Mouse (Mus musculus): ENCODE data around the gene Lctl.

The Lctl gene

DNA sequence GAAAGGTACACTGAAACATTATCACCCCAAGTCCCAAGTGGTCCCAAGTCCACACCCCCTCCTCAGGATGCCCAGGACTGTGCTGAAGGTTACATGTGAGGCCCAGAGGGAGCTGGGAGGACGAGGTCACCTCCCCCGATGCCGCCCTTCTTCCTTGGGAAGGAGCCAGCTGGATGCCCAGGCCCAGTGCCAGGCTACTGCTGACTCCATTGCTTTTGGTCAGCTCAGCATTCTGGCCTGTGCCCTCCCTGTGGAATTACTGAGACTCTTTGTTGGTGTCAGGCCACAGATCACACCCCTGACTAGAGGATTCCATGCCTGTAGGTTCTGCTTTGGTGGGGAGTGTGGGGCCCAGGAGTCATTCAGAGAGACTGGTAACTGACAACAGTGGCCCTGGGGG lies at the start of gene Lctl:
Gene Lctl (plus strand): TSS at position 272 of the 400 bp plus-strand sequence.
- in situ Hi-C loops (cut with MboI, MseI) = no loop called here

DNA sequence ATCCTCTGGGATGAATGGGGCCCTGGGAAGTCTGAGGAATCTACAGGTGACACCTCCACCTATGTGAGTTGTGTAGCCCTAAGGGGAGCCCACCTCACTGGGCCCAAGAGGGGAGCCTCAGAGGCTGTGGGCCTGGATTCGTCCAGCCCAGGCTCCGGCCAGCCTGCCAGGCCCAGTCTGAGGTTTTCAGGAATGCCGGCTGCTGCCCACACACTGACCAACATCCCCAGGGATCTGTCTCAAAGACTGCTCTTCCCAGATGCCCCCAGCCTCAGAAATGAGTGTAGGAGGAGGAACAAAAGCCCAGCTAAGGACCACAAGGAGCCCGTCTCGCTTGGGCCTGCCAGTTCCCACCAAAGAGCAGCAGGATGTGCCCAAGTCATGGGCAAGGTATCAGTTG lies 49.2 kb upstream of the Lctl start:
- in situ Hi-C loops (cut with MboI, MseI) = no loop called here

DNA sequence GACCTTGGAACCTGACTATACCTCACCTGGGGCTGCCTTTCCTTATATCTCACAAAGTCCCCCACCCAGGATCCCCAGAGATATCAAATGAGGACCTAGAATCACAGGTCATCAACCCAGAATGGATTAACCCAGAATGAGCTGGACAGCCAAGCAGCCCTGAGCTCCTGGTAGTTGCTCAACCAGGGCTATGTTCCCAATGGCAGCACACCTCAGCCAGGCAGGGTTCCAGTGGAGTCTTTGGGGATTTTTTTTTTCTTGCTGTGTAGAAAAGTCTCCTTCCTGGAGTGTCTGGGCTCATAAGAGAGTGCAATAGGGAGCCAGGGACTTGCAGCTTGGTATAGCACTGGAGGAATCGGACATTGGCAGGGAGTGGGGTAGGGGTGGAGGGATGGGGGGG lies 48.4 kb upstream of the Lctl start:
- in situ Hi-C loops (cut with MboI, MseI) = no loop called here

DNA sequence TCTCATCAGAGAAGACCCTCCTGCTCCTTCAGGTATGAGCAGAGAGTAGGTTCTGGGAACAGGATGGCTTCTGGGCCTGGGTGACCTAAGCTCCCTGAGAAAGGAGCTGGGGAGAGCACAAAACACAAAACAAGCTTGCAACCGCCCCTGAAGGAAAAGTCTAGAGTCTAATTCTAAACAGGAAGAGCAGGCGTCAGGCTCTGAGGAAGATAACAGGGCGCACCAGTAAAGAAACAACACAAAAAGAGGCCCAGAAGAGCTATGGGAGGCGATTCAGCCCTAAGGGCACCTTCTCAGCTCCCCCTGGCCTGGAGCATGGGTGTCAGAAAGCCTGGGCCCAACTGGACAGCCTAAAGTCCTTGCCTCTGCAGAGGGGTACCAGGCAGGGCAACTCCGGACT lies 47.8 kb upstream of the Lctl start:
- in situ Hi-C loops (cut with MboI, MseI) = no loop called here

DNA sequence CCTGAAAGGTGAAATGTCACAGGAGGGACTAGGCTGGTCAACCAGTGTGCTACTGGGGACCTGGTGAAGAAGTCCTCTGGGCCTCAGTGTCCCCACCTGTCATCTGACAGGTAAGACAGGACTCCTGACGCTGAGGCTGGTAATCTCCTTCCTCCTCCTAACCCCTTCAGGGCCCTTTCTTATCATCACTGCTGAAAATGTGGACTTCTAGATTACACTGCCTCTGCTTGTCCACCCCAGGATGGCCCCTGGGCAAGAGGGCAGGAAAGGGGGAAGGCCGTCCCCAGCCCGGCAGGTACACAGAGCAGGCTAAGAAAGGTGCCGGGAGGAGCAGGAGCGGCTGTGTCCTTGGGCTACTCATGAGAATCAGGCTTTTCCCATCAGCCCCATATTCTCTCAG lies 46.3 kb upstream of the Lctl start:
- in situ Hi-C loops (cut with MboI, MseI) = no loop called here

DNA sequence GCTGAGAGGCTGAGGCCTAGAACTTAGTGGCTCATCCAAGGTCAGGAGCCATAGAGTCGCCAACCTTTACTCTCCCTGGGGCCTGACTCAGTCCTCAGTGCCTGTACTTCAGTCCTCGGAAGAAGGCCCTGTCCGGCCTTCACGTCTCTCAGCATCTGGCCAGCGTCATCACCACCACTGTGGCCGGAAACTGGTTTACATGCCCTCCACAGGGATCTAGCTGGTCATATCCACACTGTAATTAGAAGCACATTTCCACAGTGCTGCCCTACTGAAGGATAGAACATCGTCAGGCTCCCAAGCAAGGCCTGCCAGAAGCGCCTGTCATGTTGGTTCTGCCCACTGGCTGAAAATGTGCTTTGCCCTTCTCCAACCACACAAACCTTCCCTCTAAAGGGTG lies 42.1 kb upstream of the Lctl start:
- in situ Hi-C loops (cut with MboI, MseI) = no loop called here

DNA sequence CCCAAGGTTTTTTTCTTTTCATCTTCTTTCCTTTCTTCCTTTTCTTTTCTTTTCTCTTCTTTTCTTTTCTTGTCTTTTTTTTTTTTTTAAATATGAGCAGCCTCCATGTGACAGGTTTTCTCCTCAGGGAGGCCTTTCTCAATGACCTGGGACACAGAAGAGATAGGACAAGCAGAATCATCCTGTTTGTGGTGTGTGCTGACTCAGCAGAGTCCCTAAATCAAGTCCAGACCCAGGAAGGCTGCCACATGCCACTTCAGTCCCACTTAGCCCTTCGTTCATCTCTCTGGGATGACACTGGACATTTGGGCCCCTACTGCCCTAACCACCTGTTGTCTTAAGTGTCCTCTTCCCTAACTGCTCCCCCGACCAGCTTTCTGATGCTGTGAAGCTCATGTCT lies 40.5 kb upstream of the Lctl start:
- in situ Hi-C loops (cut with MboI, MseI) = no loop called here

DNA sequence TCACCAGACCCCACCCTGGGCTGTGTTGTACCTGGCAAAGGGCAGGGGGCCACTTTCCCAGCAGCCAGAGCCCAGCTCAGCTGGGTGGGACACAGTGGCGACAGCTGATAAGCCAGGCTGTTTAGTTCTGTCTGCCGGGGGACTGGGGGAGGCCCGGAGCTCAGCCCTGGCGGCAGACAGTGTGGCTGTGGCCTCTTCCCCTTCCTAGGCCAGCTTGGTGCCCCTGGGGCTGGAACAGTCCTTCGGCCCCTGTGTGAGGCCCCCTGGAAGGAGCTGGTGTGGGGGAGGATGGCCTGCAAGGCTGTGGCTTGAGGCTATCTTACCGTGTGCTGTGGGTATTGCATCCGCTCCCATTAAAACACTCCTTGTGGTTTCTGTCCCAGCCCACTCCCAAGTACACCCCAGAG lies 38.6 kb upstream of the Lctl start:
- in situ Hi-C loops (cut with MboI, MseI) = no loop called here

DNA sequence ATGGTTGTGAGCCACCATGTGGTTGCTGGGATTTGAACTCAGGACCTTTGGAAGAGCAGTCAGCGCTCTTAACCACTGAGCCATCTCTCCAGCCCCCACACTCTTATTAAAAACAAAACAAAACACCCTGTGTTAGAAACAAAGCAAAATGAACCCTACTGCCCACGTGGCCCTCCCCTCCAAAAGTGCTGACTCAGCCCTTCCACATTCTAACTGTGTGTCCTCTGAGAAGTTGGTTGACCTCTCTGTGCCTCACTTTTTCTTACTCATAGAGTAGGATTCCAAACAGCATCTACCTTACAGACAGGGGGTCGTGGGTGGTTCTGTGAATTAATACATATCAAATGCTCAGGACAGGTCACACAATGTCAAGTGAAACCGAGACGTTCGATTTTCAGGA lies 37.0 kb upstream of the Lctl start:
- in situ Hi-C loops (cut with MboI, MseI) = no loop called here

DNA sequence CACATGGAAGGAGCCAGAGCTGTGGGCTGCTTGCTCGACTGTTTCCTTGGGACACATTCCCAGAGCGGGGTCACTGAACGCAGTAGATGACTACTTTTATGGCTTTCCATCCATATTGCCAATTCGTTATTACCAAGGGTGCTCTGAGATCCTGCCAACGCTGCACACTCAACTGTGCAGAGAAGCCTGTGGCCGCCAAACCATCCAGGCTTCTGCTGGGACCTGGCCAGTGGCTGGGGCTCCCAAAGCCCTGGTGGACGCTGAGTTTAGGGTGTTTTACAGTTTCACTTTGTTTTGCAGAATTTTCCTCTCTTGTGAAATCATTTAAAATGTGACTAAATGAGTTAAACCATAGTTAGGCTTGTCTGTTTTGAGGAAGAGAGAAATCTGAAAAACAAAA lies 32.7 kb upstream of the Lctl start:
- in situ Hi-C loops (cut with MboI, MseI) = no loop called here

DNA sequence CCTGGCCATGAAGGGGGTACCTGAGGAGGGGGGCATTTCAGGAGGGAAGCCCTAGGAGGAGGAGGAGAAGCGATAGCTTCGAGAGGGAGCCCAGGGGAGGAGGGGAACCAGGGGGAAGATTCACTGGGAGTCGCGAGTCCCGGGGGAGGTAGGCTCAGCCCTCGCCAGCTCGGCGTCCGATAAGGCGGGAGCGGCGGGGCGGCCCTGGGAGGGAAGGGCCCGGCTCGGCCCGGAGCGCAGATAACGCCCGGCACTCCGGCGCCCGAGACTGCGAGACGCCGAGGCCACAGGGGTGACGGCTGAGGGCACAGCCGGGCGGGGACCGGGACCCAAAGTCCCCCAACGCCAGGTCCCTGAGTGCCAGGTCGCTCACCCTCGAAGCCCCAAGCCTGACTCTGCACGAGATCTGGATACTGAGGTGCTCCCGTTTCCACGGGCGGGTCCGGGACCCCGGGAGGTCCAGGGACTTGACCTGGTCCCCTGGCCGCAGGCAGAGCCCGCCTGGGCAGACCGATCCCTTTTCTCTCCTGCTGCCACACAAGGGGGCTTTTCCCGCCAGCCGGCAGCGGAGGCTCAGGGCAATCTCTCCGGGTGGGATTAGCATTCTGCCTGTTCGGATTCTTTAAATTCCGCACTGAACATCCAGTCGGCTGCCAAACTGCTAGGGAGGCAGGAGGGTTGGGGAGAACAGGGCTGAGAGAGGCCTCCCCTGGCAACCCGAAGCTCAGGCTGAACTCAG lies 32.1 kb upstream of the Lctl start:
- in situ Hi-C loops (cut with MboI, MseI) = loop anchor here (5.0 kb wide), 1 partner anchor 58 kb away; no protein-coding TSS in a partner anchor

DNA sequence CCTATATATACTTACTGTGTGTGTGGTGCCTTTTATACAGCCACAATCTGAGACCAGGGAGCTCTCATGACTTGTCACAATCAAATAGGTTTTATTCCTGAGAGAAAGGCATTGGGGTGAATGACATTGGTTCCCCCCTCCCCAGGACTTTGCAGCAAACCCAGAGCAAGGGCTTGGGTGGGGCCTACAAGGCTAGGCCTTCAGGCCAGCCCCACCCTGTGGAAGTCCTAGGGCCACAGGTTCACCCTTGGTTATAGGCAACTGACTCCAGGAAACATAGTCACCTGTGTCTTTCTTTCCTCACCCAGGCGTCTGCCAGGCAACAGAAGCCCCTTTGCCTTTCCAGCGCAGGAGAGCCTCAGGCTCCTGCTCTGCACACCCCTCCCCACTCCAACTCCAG lies 31.0 kb upstream of the Lctl start:
- in situ Hi-C loops (cut with MboI, MseI) = loop anchor here (5.0 kb wide), 1 partner anchor 59 kb away; no protein-coding TSS in a partner anchor

DNA sequence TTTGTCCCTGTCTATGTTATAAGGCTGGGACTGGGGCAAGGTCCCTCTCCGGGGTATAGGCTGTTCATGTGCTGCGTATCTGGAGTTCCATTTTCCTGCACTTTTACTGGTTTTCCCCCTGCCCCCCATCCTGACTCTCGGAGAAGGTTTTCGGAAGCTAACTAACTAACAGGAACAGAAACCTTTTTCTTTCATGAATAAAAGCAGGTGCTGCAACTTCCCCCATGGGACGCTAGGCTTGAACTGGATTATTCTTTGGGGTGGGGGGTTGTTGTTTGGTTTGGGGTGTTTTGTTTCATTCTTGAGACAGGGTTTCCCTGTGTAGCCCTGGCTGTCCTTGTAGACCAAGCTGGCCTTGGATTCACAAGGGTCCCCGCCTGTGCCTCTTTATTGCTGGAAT lies 30.4 kb upstream of the Lctl start:
- in situ Hi-C loops (cut with MboI, MseI) = loop anchor here (5.0 kb wide), 1 partner anchor 59 kb away; no protein-coding TSS in a partner anchor

DNA sequence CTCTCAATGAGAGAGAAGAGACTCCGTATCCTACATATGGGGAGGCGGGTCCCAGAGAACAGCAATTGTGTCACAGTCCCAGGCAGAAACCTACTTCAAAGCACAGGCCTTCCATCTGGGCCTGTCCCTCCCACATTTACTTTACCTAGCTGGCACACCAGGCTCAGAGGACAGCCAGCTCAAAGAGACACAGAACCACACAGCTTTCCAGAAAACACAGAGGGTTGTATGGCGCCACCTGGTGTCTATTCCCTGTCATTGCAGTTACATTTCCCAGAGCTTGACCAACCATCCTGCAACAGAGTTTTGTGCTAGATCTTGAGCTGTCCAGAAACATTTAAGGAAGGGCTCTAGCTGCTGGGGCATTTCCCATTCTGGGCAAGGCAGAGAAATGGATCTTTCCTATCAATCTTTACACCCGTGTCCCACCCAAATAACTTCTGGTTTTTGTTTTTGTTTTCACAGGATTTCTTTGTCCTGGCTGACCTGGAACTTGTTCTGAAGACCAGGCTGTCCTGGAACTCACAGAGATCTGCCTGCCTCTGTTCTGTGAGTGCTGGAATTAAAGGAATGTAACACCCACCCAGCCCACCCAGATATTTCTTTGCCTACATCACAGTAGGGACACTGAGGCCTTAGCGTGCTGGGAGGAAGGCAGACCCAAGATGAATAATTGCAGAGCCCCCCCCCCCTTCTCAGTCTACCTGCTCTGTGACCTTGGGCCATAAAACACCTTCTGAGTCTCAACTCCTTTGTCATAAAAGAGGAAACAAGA lies 29.3 kb upstream of the Lctl start:
- in situ Hi-C loops (cut with MboI, MseI) = loop anchor here (5.0 kb wide), 1 partner anchor 60 kb away; no protein-coding TSS in a partner anchor

DNA sequence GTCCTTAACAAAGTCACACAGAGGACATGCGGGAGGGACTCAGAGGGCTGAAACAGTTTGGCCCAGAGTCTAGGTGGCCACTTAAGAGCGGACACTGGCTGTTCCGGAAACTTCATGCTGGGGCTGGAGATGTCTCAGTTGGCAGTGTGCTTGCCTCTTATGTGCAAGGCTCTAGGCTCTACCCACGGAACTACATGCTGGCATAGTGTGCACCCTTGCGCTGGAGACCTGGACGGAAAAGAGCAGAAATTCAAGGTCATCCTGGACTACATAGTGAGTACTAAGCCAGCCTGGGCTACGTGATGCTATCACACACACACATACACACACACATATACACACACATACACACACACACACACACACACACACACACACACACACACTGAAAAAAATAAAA lies 28.6 kb upstream of the Lctl start:
- in situ Hi-C loops (cut with MboI, MseI) = loop anchor here (5.0 kb wide), 1 partner anchor 61 kb away; no protein-coding TSS in a partner anchor

DNA sequence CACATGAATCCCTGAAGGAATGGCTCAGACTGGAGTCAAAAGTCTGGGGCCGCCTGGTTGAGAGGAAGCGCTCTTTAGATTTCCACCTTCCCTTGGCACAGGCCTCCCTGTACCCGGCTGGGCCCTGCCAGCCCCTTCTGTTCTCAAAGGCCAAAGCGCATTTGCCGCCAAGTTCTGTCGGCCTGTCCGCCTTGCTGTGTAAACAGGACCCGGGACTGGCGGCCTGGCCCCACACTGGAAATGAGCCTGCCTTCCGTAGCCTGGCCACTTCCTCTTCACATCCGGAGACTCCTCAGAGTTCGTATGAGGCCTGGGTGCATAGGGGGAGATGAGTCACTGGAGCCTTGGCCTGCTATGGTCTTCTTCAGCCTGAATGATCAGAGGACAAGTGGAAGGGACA lies 27.9 kb upstream of the Lctl start:
- in situ Hi-C loops (cut with MboI, MseI) = loop anchor here (5.0 kb wide), 1 partner anchor 62 kb away; no protein-coding TSS in a partner anchor

DNA sequence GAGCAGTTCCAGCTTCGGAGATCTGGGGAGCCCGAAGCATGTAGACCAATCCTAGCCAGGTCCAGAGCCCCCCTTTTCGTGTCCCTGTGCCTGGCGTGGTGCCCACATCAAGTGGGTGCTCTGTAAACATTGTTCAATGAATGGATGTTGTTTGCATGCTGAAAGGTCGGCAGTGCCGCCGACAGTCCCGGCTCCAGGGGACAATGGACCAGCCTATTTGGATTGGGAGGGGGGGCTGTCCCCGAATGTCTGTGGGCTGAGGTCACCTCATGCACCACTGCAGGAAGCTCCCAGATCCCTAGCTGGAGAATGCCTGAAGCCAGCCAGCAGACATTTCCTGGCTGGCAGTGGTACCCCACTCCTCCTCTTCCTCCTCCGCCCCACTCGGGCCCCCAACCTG lies 22.9 kb upstream of the Lctl start:
- in situ Hi-C loops (cut with MboI, MseI) = loop anchor here (5.0 kb wide), 1 partner anchor 177 kb away; no protein-coding TSS in a partner anchor

DNA sequence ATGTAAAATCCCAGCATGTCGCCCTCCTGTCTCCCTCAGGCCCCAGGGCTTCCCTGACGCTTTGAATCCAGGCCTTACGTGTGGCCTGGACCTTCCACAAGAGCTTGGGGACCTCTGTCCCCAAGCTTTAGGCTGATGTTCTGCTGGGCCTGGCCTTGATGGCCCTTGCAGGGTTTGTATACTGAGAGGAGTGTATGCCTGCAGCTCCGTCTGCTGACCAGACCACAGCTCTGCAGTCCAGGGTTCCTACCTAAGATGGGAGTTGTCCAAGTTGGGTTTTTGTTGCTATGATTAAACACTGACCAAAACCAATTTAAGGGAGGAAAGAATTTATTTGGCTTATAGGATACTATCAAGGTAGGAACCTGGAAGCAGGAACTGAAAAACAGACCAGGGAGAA lies 18.7 kb upstream of the Lctl start:
- in situ Hi-C loops (cut with MboI, MseI) = no loop called here

DNA sequence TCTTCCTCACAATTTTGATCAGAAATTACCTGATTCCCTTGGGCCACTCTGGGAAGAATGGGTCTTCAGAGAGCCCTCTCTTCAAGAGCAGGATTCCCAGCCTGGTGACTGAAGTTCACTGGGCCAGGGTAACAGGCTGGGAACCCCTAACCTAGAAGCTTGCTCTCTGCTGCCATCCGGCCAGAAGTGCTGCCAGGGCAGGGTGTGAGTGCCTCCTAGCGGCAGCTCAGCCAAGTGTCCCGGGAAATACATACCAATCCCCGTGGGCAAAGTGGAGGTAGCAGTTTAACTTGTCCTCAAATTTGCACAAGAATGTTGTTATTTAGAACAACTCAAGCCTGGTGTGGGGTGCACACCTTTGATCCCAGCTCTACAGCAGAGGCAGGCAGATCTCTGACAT lies 16.5 kb upstream of the Lctl start:
- in situ Hi-C loops (cut with MboI, MseI) = no loop called here

DNA sequence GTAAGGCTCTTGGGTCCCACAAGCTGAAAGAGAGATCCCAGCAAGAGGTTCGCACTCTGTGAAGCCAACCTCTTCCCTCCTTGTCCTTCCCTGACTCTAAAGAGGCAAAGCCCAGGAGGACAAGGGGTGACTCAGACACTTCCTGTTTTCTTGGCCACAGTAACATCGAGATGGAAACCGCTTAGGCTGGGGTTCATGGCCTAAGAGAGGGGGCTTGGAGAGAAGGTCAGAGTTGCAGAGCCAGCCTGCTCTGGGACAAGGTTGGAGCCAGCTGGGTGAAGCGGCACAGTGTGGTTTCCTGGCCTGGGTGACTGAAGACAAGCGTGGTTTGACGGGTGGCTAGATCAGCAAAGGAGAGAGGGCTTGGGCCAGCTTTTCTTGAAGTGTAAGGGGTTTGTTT lies 11.6 kb upstream of the Lctl start:
- in situ Hi-C loops (cut with MboI, MseI) = no loop called here

DNA sequence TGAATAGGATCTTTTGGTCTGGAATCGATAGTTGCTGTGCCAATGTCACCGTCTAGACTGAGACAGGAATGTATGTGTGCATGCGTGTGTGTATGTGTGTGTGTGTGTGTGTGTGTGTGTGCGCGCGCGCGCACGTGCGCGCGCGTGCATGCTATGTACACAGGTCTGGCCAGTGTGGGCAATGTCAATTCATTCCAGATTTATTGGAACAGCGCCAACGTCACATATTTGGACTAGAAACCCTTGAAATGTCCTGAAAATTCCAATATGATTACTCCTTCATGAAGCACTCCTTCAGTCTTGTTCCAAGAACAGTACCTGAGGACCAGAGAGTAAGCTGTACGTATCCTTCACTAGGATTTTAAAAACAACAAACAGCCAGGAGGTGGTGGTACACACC lies 6.4 kb upstream of the Lctl start:
- in situ Hi-C loops (cut with MboI, MseI) = no loop called here

DNA sequence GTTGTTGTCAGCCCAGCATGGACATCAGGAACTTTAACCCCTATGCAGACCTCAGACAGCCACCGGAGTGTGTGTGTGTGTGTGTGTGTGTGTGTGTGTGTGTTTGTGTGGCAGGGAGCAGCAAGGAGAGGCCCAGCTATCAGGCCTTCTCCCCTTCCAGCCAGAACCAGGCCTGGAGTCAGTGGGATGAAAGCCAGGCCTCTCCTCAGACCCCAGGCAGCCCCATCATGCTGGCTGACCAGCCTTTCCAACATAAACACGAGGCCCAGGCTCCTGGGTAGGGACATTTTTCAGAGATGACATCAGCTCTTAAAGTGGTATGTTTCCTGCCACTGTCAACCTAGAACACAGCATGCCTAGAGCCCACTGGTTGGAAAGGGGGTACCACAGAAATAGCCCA lies 2.3 kb upstream of the Lctl start:
- in situ Hi-C loops (cut with MboI, MseI) = no loop called here

DNA sequence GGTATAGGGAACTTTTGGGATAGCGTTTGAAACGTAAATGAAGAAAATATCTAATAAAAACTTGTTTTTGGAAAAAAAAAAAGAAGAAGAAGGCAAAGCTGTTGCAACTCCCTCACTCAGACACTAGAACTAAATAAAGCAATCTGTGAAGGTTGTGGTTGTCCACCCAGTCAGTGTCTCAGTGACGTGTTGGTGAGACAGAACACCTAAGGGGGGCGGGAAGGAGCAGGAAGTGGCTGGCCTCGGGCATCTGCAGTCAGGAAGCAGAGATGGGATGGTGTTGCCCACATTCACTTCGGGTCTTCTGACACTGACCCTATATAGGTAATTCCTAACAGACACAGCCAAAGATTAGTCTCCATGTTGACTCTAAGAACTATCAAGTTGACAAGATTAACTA lies 1.2 kb upstream of the Lctl start:
- in situ Hi-C loops (cut with MboI, MseI) = no loop called here

Data from T-helper 1 cell (primary cell).